Mouse (Mus musculus): ENCODE data around the gene D430041D05Rik. TPM values are rescaled to one million over a fixed set of nuclear protein-coding genes. Genes with fewer than 3 reads are reported as not detected.
A peak's percentile ranks its signal among the peaks of the same experiment; 100 is the strongest.

Gene D430041D05Rik
- polyA plus RNA-seq, 1 experiment from 2014 or later, result 0.42 TPM

DNA sequence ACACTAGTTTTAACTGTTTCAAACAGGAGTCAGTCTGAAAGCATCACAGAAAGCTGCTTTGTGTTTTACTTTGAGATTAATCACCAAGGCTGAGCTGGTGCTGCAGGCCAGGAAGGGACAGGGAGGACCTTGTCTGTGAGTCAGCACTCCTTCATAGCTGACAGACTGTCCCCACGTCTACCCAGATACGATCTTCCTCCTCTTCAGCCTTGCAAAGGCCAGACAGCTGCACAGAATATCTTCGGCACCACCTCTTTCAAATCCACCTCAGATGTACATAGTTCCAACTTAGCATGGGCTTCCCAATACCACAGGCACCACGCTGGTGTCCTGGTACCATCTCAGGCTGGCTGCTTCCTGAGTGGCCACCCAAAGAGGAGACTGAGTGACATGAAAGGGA lies 232.6 kb downstream of the D430041D05Rik start:
- Histone ChIP-seq H3K9ac (replicated peaks; ENCODE audit: low read length) (no peak overlapping the region), H3K9me3 (ENCODE audit: low read length) (no peaks in the 10 kb centered on the region), H3K27me3 (ENCODE audit: insufficient read depth, low read length) (no peaks in the 10 kb centered on the region), H3K4me2 (replicated peaks; ENCODE audit: low read depth, low read length) (no peak overlapping the region), H3K36me3 (ENCODE audit: insufficient read depth, low read length) (no peaks in the 10 kb centered on the region), H3K4me1 (ENCODE audit: insufficient read depth, low read length) (peaks cover 17% of the 10 kb centered on the region), H3K27ac (ENCODE audit: low read length) (no peak overlapping the region), H3K4me3 (ENCODE audit: low read length) (no peak overlapping the region)
- WGBS, result 84% methylated on average over 4 of the region's 4 CpGs
- ATAC-seq (ENCODE audit: low FRiP score, low TSS enrichment), result no peak

DNA sequence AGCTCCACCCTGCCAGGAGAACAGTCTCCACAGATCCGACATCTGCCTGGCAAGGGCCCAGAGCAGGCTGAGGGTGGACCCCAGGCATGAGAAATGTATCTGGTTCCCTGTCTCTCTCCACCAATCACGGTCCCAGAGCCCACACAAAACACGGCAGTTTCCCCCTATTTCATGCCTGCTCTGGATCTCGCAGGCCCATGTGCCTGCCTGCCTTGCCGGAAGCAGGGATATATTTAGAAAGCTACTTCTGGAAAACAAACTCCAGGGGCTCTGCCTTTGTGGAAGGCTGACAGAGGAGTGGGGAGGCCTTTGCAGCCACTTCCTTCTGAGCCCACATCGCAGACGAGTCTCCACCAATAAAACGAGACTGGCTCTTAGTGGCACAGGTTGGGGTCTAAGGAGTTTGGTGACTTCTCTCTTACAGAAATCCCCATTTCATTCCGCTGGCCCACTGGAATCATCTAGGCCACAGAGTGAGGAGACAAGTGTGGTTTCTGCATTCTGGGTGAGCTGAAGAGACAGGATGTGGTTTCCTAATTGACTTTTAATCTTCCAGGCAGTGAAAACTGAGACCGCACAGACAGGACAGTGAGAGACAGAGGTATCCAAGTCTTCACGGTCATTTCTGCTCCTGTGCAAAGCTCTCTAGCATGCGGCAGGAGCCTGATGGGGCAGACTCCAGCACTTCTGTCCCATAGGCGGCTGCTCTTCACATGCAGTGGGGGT lies 233.7 kb downstream of the D430041D05Rik start:
- H3K4me2 ChIP-seq (replicated peaks; ENCODE audit: low read depth, low read length), result no peak overlapping the region
- no peaks in the 10 kb centered on the region for H3K9me3 ChIP-seq (ENCODE audit: low read length)
- WGBS, result 30% methylated on average over 13 of the region's 13 CpGs
- H3K9ac ChIP-seq (replicated peaks; ENCODE audit: low read length), result no peak overlapping the region
- H3K4me1 ChIP-seq (ENCODE audit: insufficient read depth, low read length), result peaks cover 17% of the 10 kb centered on the region
- no peaks in the 10 kb centered on the region for H3K36me3 ChIP-seq (ENCODE audit: insufficient read depth, low read length)
- peak; percentile 67 for ATAC-seq (ENCODE audit: low FRiP score, low TSS enrichment)
- H3K4me3 ChIP-seq (ENCODE audit: low read length), result no peak overlapping the region
- no peaks in the 10 kb centered on the region for H3K27me3 ChIP-seq (ENCODE audit: insufficient read depth, low read length)
- H3K27ac ChIP-seq (ENCODE audit: low read length), result peak overlapping the region; percentile 40

DNA sequence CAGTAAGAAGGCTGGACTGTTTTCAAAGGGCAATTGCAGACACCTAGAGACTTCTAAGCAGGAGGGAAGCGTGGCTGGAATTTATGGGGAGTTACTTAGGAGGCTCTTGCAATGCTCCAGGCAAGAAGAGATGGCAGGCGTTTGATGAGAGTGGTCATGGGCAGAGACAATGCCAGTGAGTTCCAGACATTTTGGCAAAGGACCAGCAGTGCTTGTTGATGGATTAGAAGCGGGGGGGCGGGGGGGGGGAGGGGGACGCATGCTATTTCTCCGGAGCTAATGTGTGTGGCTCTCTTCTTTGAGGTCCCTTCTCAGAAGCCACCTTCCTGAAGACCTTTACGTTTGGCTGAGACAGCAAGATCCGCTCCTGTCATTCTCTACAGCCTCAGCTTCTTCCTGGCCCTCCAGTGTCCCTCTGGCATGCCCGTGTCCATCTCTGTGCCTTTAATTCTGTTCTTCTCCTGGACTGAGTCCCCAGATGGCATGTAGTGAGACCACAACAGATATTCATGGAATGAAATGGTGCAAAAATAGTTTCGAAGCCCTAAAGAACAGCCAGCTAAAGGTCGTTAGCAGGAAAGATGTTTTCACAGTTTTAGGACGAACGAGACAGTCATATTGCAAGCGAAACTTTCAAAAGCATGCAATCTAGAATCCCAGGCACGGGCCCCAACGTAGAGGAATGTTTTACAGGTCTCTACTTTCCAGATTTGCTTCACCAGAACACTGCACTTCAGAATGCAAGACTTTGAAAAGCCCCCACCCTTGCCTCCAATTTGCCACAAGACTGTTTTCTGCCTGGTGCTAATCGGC lies 234.4 kb downstream of the D430041D05Rik start:
- Histone ChIP-seq H3K27me3 (ENCODE audit: insufficient read depth, low read length) (no peaks in the 10 kb centered on the region), H3K4me3 (ENCODE audit: low read length) (no peak overlapping the region), H3K36me3 (ENCODE audit: insufficient read depth, low read length) (no peaks in the 10 kb centered on the region), H3K27ac (ENCODE audit: low read length) (peak overlapping the region; percentile 40), H3K4me2 (replicated peaks; ENCODE audit: low read depth, low read length) (no peak overlapping the region), H3K4me1 (ENCODE audit: insufficient read depth, low read length) (peaks cover 17% of the 10 kb centered on the region), H3K9ac (replicated peaks; ENCODE audit: low read length) (no peak overlapping the region), H3K9me3 (ENCODE audit: low read length) (no peaks in the 10 kb centered on the region)
- no peak for ATAC-seq (ENCODE audit: low FRiP score, low TSS enrichment)
- 66% methylated on average over 17 of the region's 17 CpGs for WGBS

DNA sequence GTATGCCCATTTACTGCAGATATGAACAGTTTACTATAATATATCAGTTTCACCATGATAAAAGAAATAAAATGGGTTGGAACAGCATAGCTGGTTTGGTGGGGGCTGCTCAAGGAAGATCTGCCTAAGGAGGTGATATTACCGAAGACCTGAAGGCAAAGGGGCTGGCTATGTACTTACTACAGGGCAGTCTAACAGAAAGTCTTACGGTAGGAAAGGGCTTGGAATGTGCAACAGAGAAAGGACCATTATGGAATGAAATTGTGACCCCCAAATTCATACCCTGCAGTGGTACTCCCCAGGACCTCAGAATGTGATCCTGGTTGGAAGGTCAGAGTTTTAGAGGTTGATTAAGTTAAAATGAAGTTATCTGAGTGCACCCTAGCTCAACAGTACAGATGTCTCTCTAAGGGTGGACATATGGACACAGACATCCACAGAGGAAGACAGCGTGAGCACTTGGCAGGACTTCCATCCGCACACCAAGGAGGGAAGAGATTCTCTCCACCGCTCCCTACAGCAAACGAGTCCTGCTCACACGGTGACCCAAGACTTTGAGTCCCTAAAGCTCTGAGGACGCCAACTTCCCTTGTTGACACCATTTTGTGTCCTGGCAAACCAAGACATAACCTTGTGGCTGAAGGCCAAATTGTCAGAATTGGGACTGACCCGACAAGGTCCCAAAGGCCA lies 235.2 kb downstream of the D430041D05Rik start:
- Histone ChIP-seq H3K27ac (ENCODE audit: low read length) (no peak overlapping the region), H3K9ac (replicated peaks; ENCODE audit: low read length) (no peak overlapping the region), H3K27me3 (ENCODE audit: insufficient read depth, low read length) (no peaks in the 10 kb centered on the region), H3K4me2 (replicated peaks; ENCODE audit: low read depth, low read length) (no peak overlapping the region), H3K9me3 (ENCODE audit: low read length) (no peaks in the 10 kb centered on the region), H3K36me3 (ENCODE audit: insufficient read depth, low read length) (no peaks in the 10 kb centered on the region), H3K4me3 (ENCODE audit: low read length) (no peak overlapping the region), H3K4me1 (ENCODE audit: insufficient read depth, low read length) (peaks cover 17% of the 10 kb centered on the region)
- 78% methylated on average over 9 of the region's 9 CpGs for WGBS
- no peak for ATAC-seq (ENCODE audit: low FRiP score, low TSS enrichment)

DNA sequence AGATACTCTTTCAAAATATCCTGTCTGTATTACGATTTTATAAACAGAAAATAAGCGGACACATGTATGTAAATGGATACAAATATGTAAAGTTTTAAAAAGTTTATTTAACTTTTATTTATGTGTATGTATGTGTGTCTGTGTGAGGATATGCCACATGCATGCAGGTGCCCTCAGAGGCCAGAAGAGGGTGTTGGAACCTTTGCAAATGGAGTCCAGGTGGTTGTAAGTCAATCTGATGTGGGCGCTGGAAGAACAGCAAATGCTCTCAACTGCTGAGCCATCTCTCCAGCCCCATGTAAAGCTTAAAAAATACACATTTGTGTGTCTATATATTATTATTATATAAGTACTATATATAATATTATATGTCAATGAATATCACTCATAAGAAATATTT lies 237.4 kb downstream of the D430041D05Rik start:
- H3K4me1 ChIP-seq (ENCODE audit: insufficient read depth, low read length), result peaks cover 17% of the 10 kb centered on the region
- 95% methylated on average over 3 of the region's 3 CpGs for WGBS
- no peak for ATAC-seq (ENCODE audit: low FRiP score, low TSS enrichment)

DNA sequence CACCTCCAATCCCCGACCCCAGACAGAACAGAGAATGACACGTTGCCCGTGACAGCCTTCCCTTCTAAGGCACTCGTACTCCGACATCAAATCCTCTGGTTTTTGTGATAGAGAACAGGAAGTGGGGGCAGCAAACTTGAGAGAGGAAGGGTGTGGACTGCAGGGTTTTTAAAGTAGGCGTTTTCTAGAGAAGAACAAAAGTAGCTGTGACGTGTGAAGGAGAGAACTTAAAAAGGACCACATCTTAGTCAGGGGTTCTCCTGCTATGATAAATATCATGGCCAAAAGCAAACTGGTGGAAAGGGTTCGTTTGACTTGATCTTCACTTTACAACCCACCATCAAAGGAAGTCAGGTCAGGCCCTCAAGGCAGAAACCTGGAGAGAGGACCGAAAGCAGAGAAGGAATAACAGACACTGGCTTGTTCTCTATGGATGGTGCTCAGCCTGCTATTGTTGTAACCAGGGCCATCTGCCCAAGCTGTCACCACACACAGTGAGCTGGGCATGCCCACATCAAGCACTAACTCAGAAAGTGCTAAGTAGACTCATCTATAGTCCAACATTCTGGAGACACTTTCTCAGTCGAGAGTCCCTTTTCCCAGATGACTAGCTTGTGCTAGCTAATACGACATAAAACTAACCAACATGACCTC lies 238.0 kb downstream of the D430041D05Rik start:
- H3K4me3 ChIP-seq (ENCODE audit: low read length), result no peak overlapping the region
- no peak overlapping the region for H3K9ac ChIP-seq (replicated peaks; ENCODE audit: low read length)
- H3K9me3 ChIP-seq (ENCODE audit: low read length), result no peaks in the 10 kb centered on the region
- H3K4me1 ChIP-seq (ENCODE audit: insufficient read depth, low read length), result peaks cover 17% of the 10 kb centered on the region
- no peaks in the 10 kb centered on the region for H3K27me3 ChIP-seq (ENCODE audit: insufficient read depth, low read length)
- no peak overlapping the region for H3K27ac ChIP-seq (ENCODE audit: low read length)
- WGBS, result 55% methylated on average over 11 of the region's 11 CpGs
- H3K4me2 ChIP-seq (replicated peaks; ENCODE audit: low read depth, low read length), result no peak overlapping the region
- no peak for ATAC-seq (ENCODE audit: low FRiP score, low TSS enrichment)
- no peaks in the 10 kb centered on the region for H3K36me3 ChIP-seq (ENCODE audit: insufficient read depth, low read length)

More for the DNA sequence above, 237.4 kb downstream of the D430041D05Rik start:
- Histone ChIP-seq H3K9me3 (ENCODE audit: low read length) (no peaks in the 10 kb centered on the region), H3K4me3 (ENCODE audit: low read length) (no peak overlapping the region), H3K27ac (ENCODE audit: low read length) (no peak overlapping the region), H3K4me2 (replicated peaks; ENCODE audit: low read depth, low read length) (no peak overlapping the region), H3K9ac (replicated peaks; ENCODE audit: low read length) (no peak overlapping the region), H3K36me3 (ENCODE audit: insufficient read depth, low read length) (no peaks in the 10 kb centered on the region), H3K27me3 (ENCODE audit: insufficient read depth, low read length) (no peaks in the 10 kb centered on the region)

DNA sequence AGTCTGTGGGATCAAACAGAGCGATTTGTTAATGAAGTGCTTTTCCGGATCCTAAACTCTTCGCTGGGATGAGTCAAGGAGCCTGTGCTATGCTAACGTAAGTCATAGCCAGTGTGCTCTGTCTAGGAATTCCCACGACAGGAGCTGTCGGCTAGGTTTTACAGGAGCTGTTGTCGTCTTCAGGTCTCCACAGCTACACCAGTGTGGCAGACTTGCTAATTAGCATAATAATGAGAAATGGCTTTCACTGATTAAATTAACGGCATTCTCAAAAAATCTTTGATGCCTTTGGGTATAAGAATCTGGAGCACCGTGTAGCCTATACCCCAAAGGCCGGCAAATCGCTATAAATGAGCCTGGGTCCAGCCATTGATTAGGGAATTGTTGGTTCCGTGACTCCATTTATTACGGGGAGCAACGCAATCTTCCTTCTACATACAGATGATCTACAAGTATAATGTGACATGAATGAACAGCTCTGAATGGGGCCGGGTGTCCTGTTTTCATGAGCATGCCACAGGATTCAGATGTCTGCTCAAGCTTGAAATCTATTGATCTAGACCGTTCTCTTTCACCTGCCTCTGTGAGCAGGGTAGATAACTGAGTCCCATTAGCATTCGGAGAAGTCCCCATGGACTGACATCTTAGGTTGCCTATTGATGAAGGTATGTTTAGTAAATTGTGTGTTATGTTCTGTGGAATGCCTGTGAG lies 242.5 kb downstream of the D430041D05Rik start:
- WGBS, result 86% methylated on average over 17 of the region's 17 CpGs
- Histone ChIP-seq H3K36me3 (ENCODE audit: insufficient read depth, low read length) (no peaks in the 10 kb centered on the region), H3K4me1 (ENCODE audit: insufficient read depth, low read length) (no peaks in the 10 kb centered on the region), H3K9ac (replicated peaks; ENCODE audit: low read length) (no peak overlapping the region), H3K4me2 (replicated peaks; ENCODE audit: low read depth, low read length) (no peak overlapping the region), H3K27ac (ENCODE audit: low read length) (no peak overlapping the region), H3K9me3 (ENCODE audit: low read length) (no peaks in the 10 kb centered on the region), H3K4me3 (ENCODE audit: low read length) (no peak overlapping the region), H3K27me3 (ENCODE audit: insufficient read depth, low read length) (no peaks in the 10 kb centered on the region)
- ATAC-seq (ENCODE audit: low FRiP score, low TSS enrichment), result no peak

DNA sequence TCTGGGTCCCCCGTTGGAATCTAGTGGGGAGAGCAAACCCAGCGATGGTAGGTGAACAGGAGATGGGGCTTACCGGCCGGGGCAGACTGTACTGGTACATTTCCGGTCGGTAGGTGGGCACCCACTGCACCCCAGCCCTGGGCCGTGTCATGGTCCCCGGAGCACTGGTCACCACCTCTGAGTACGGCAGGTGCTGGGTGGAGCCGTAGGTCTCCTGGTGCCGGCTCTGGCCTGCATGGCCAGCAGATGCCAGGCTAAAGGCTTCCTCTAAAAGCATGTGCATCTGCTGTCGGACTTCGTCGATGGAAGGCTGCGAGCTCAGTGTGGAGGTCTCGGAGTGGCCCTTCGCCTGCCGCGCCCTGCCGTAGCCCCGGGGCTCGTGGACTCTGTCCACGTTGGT lies 243.0 kb downstream of the D430041D05Rik start:
- no peak for ATAC-seq (ENCODE audit: low FRiP score, low TSS enrichment)
- H3K9me3 ChIP-seq (ENCODE audit: low read length), result no peaks in the 10 kb centered on the region
- no peak overlapping the region for H3K4me2 ChIP-seq (replicated peaks; ENCODE audit: low read depth, low read length)
- no peaks in the 10 kb centered on the region for H3K4me1 ChIP-seq (ENCODE audit: insufficient read depth, low read length)
- H3K27me3 ChIP-seq (ENCODE audit: insufficient read depth, low read length), result no peaks in the 10 kb centered on the region
- no peak overlapping the region for H3K27ac ChIP-seq (ENCODE audit: low read length)
- 95% methylated on average over 23 of the region's 23 CpGs for WGBS
- no peaks in the 10 kb centered on the region for H3K36me3 ChIP-seq (ENCODE audit: insufficient read depth, low read length)
- H3K9ac ChIP-seq (replicated peaks; ENCODE audit: low read length), result no peak overlapping the region
- no peak overlapping the region for H3K4me3 ChIP-seq (ENCODE audit: low read length)

DNA sequence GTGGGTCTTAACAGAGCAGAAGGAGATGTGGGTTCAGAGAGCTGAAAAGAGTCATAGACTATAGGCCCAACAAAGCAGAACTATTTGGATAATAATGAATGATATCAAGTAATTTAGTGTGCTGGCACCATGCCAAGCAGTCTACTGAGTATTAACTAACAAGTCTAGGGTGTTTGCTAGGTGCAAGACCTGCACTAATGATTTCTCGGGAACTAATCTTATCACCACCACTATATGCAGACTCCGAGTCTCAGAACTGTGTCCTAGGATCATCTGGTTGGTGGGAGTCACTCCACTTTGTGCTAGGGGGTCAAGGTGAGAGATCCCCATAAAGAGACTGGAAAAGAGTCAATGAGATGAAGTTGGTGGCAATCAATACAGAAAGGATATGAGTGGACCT lies 245.2 kb downstream of the D430041D05Rik start:
- H3K27ac ChIP-seq (ENCODE audit: low read length), result no peak overlapping the region
- ATAC-seq (ENCODE audit: low FRiP score, low TSS enrichment), result no peak
- no peaks in the 10 kb centered on the region for H3K27me3 ChIP-seq (ENCODE audit: insufficient read depth, low read length)
- H3K36me3 ChIP-seq (ENCODE audit: insufficient read depth, low read length), result no peaks in the 10 kb centered on the region
- H3K4me2 ChIP-seq (replicated peaks; ENCODE audit: low read depth, low read length), result no peak overlapping the region
- no peak overlapping the region for H3K4me3 ChIP-seq (ENCODE audit: low read length)
- H3K4me1 ChIP-seq (ENCODE audit: insufficient read depth, low read length), result no peaks in the 10 kb centered on the region
- no peak overlapping the region for H3K9ac ChIP-seq (replicated peaks; ENCODE audit: low read length)
- H3K9me3 ChIP-seq (ENCODE audit: low read length), result no peaks in the 10 kb centered on the region
- WGBS, result 87% methylated on average over 2 of the region's 2 CpGs

Measured in kidney, embryonic 16.5 days (tissue).